Mouse (Mus musculus) forebrain, embryonic 16.5 days (tissue): Measurements from ENCODE around the gene Gpr137c. TPM values are rescaled to one million over a fixed set of nuclear protein-coding genes. Genes with fewer than 3 reads are reported as not detected.
A peak's percentile ranks its signal among the peaks of the same experiment; 100 is the strongest.

Source experiments
- ATAC-seq: fragments of 200-750 bp; cut with Nextera tagmentation; 2 replicates; pipeline ENCODE4 v1.8.0; 2017; ENCODE audit warnings: mild to moderate bottlenecking, moderate library complexity
- H3K27ac ChIP-seq: fragments of 300-500 bp; sonication (generic); 2 replicates; pipeline ENCODE4 v1.5.1; 2014; ENCODE audit warnings: low read length, control low read depth
- H3K27me3 ChIP-seq: fragments of 300-500 bp; sonication (generic); replicated peaks from 2 replicates; pipeline ENCODE4 v1.6.1; 2014; ENCODE audit warnings: low read length; ENCODE audit not compliant: control insufficient read depth, insufficient read depth
- H3K36me3 ChIP-seq: fragments of 300-500 bp; sonication (generic); 2 replicates; pipeline ENCODE4 v1.6.1; 2014; ENCODE audit not compliant: control insufficient read depth, insufficient read depth
- H3K4me1 ChIP-seq: fragments of 300-500 bp; sonication (generic); replicated peaks from 2 replicates; pipeline ENCODE4 v1.6.1; 2014; ENCODE audit warnings: low read length; ENCODE audit not compliant: control insufficient read depth, insufficient read depth
- H3K4me2 ChIP-seq: fragments of 300-500 bp; sonication (generic); 2 replicates; pipeline ENCODE4 v1.6.1; 2014; ENCODE audit warnings: mild to moderate bottlenecking, low read length, control low read depth
- H3K4me3 ChIP-seq: fragments of 300-500 bp; sonication (generic); replicated peaks from 2 replicates; pipeline ENCODE4 v1.5.1; 2014; ENCODE audit warnings: mild to moderate bottlenecking, low read length, control low read depth
- H3K9ac ChIP-seq: fragments of 300-500 bp; sonication (generic); replicated peaks from 2 replicates; pipeline ENCODE4 v1.6.1; 2014; ENCODE audit warnings: low read depth, low read length, control low read depth
- H3K9me3 ChIP-seq: fragments of 300-500 bp; sonication (generic); 2 replicates; pipeline ENCODE4 v1.6.1; 2016; ENCODE audit warnings: low read length; ENCODE audit not compliant: control insufficient read depth
- WGBS: fragments of 180-500 bp; shearing (Covaris S2); extraction: QIAGEN DNeasy Blood & Tissue Kit; methylation state at CpG from one replicate; pipeline ENCODE4 v1.1.7; 2014; 5-methylcytosine and 5-hydroxymethylcytosine counted together
- polyA plus RNA-seq: library from polyadenylated mRNA; unstranded; fragments of >200 nt; fragmentation: Nextera tagmentation; extraction: Ambion mirVana; gene quantifications from 2 replicates; pipeline ENCODE4 v1.2.1, GENCODE M21; 2015

Gene Gpr137c
- polyA plus RNA-seq, 1 experiment from 2014 or later: 15.1 TPM

DNA sequence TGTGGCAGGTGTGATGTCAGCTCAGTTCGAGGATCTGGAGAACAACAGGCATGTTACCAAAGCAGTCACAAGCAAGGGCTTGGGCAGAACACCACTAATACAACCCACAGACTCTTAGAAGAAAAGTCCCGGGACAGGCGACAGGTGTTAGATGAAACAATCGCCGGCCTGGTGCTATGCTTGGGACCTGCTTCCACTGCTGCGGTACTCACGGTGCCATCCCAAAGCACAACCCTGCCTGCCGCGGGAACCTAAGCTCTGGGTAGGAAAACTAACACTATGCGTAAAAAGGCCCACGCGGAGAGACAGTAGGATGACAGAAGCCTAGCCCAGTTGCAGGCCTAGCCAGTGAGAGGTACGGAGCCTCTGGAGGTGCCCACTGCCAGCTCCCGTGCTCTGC lies 90.6 kb downstream of the Gpr137c start:
- H3K4me2 ChIP-seq: no peak overlapping the region
- H3K9ac ChIP-seq: no peak overlapping the region
- H3K4me1 ChIP-seq: no peaks in the 10 kb centered on the region
- no peak for ATAC-seq
- no peaks in the 10 kb centered on the region for H3K9me3 ChIP-seq
- WGBS: 92% methylated on average over 14 of the region's 14 CpGs
- H3K27ac ChIP-seq: no peak overlapping the region
- H3K36me3 ChIP-seq: peaks cover 1% of the 10 kb centered on the region
- no peaks in the 10 kb centered on the region for H3K27me3 ChIP-seq
- no peak overlapping the region for H3K4me3 ChIP-seq

DNA sequence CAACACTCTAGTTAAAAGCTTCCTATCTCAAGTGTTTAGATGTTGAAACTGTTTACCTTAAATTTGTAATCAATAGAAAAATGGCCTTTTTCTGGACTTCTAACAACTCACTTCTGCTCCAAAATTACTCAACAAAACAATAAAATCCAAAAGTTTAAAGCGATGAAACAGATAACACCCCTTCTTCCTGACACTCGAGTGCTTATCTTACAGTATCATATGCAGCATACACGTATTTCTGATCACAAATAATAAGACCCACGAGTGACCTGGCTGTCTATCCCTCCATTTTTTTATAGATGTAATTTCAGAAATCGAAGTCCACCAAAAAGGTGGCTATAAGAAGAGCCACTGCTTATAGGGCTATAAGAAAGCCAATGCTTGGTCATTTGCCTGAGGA lies 97.4 kb downstream of the Gpr137c start:
- Histone ChIP-seq H3K4me2 (peak overlapping the region; percentile 77), H3K36me3 (no peaks in the 10 kb centered on the region), H3K27ac (no peak overlapping the region), H3K9me3 (no peaks in the 10 kb centered on the region), H3K4me3 (peak overlapping the region; percentile 96), H3K9ac (peak overlapping the region; percentile 93), H3K4me1 (peaks cover 22% of the 10 kb centered on the region), H3K27me3 (no peaks in the 10 kb centered on the region)
- WGBS: 80% methylated on average over 5 of the region's 5 CpGs
- ATAC-seq: no peak

DNA sequence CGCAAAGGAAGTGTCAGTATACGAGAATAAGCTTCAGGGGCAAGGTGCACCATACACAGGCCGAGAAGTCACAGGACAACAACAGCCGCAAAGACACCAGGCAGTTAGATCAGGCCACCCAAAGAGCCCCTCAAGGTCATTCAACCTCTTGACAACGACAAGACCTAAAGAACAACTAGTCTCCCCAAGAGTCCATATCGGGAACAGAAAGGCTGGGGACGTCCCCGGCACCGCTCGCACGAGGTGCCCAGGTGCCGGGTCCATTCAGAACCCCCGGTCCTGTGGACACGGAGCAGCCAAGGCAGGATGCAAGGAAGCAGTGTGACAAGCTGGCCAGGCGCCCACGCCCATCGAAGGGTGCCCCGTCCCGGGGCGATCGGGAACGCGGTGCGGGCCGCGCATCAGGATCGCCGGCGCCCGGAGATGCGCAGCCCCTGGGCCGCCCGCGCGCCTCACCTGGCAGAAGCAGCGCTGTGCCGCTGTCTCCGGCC lies 98.4 kb downstream of the Gpr137c start:
- Histone ChIP-seq H3K9ac (peak overlapping the region; percentile 93), H3K4me2 (peak overlapping the region; percentile 77), H3K27ac (peak overlapping the region; percentile 91), H3K9me3 (no peaks in the 10 kb centered on the region), H3K27me3 (no peaks in the 10 kb centered on the region), H3K36me3 (no peaks in the 10 kb centered on the region), H3K4me3 (peak overlapping the region; percentile 96), H3K4me1 (peaks cover 22% of the 10 kb centered on the region)
- no peak; the same call in none of the 2 replicates for ATAC-seq
- WGBS: under 1% methylated on average over 29 of the region's 38 CpGs

DNA sequence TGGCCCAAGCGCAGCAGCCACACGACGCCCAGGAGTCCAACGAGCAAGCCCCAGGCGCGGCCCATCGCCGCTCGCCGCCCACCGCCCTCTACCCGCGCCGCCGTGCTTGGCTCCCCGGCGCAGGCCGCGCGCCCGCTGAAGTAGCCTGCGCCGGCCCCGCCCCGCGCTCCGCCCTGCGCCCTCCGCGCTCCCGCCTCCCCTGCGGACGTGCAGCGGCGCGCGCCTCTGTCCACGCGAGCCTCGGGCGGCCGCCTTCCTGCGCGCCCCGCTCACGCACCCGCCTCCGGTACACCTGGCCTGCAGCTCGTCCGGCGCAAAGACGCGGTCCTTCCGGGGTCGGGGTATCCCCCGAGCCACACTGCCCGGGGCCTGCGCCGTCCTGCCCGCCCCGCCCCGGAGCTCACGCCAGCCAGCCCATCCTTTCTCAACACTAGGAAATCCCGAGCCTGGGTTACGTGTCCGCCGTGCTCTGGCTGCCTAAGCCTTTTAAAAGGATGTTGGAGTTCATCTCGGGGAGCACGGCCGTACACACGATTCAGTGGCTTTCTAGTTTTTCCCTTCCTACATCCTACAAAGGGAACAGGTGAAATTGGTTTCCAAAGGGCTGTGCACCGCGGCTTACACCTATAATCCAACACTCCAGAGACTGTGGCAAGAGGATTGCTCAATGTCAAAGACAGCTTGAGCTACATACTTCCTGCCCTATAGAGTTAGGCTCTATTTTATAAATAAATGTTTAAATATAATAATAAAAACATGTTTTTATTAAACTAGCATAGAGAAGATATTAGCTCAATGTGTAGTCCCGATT lies 99.1 kb downstream of the Gpr137c start, which contains the start of gene Ero1l:
TSS of gene Ero1l (minus strand) at position 346 of the 811 bp plus-strand sequence.
- WGBS: 2% methylated on average over 64 of the region's 74 CpGs
- ATAC-seq: peak; percentile 98
- Histone ChIP-seq H3K4me1 (peaks cover 22% of the 10 kb centered on the region), H3K4me2 (peak within 1 kb of the TSS; percentile 77), H3K27me3 (no peaks in the 10 kb centered on the region), H3K9ac (peak within 1 kb of the TSS; percentile 93), H3K4me3 (peak within 1 kb of the TSS; percentile 96), H3K9me3 (no peaks in the 10 kb centered on the region), H3K36me3 (no peaks in the 10 kb centered on the region), H3K27ac (peak within 1 kb of the TSS; percentile 91)

DNA sequence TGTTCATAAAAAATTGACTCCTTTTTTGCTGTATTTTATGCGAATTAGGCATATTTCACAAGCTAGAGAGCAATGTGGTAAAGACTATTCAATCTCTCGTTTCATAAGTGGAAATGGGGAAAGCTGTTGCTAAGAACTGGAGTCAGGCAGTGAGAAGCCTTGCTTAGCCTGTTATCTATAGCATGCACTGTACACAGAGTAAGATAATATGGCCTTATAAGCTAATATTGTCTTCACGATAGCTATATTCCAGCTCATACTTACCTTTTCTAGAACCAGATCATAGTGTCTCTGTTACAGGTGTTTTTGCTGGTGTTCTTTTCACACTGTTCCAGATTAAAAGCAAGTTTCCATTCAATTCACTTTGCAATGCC lies 99.7 kb downstream of the Gpr137c start:
- H3K9ac ChIP-seq: no peak overlapping the region
- no peak for ATAC-seq
- no peaks in the 10 kb centered on the region for H3K9me3 ChIP-seq
- H3K4me3 ChIP-seq: no peak overlapping the region
- 61% methylated on average over 3 of the region's 3 CpGs for WGBS
- H3K27me3 ChIP-seq: no peaks in the 10 kb centered on the region
- peaks cover 22% of the 10 kb centered on the region for H3K4me1 ChIP-seq
- no peaks in the 10 kb centered on the region for H3K36me3 ChIP-seq
- no peak overlapping the region; the same call in 1 of the 2 replicates for H3K4me2 ChIP-seq
- no peak overlapping the region for H3K27ac ChIP-seq

DNA sequence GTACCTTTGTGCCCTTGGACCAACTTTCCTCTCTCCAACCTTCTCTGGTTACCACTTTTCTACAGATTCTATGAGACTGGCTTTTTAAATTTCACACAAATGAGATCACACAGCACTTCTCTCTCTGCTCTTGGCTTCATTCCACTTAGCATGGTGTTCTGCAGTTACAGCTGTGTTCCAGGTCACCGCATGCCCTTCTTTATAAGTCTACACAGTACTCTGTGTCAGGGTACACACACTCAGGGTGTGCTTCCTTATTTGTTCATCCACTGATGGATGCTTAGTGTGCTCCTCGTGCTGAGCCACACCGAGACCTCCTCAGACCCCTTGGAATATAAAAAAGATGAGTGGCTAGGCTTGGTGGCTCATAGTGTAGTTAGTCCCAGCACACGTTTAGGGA lies 100.6 kb downstream of the Gpr137c start:
- H3K27ac ChIP-seq: no peak overlapping the region
- no peaks in the 10 kb centered on the region for H3K9me3 ChIP-seq
- H3K4me1 ChIP-seq: peaks cover 22% of the 10 kb centered on the region
- H3K27me3 ChIP-seq: no peaks in the 10 kb centered on the region
- no peak overlapping the region for H3K4me3 ChIP-seq
- H3K36me3 ChIP-seq: no peaks in the 10 kb centered on the region
- no peak overlapping the region for H3K4me2 ChIP-seq
- H3K9ac ChIP-seq: no peak overlapping the region
- no peak for ATAC-seq
- 79% methylated on average over 4 of the region's 4 CpGs for WGBS

DNA sequence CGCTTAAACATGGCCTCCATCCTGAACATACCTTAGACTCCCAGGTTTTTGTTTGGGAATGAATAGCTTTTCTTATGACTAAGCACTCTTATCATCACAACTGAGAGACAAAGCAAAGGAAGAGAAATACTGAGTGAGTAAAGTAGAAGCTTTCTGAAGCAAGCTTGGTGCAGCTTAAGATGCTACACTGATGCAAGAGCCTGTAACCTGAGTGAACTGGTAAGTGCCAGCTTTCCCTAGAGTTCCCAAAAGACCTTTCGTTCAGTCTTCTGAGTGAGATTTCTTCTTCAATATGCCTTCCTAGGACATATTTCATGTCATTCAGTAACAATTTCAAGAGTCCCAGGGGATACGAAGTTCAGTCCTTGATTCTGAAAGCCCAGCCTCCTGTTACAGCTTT lies 101.5 kb downstream of the Gpr137c start:
- no peak for ATAC-seq
- Histone ChIP-seq H3K36me3 (no peaks in the 10 kb centered on the region), H3K9me3 (no peaks in the 10 kb centered on the region), H3K27ac (no peak overlapping the region), H3K4me3 (no peak overlapping the region), H3K27me3 (no peaks in the 10 kb centered on the region), H3K4me1 (peaks cover 13% of the 10 kb centered on the region), H3K9ac (no peak overlapping the region), H3K4me2 (no peak overlapping the region)
- WGBS: 88% methylated on average over 3 of the region's 3 CpGs

DNA sequence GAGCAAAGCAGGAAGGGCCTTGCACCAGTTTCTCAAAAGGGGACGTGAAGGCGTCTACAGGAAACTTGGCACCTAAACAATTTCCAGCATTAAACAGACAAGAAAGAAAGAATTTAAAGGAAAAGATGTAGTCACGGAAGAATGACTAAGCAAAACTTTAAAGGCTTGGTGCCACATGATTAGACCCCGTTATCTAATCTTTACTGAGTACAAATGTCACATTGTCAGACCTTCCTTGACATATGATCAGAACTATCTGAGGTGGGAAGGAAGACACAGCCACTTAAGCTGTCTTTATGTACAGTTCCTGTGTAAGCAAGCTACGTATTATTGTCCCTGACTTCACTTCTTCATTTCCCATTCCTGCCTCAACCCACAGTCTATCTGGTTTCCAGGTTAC lies 102.1 kb downstream of the Gpr137c start:
- no peaks in the 10 kb centered on the region for H3K27me3 ChIP-seq
- H3K4me1 ChIP-seq: peaks cover 9% of the 10 kb centered on the region
- H3K9me3 ChIP-seq: no peaks in the 10 kb centered on the region
- WGBS: 73% methylated on average over 5 of the region's 5 CpGs
- H3K9ac ChIP-seq: no peak overlapping the region
- no peak for ATAC-seq
- no peak overlapping the region for H3K4me2 ChIP-seq
- no peak overlapping the region for H3K27ac ChIP-seq
- H3K4me3 ChIP-seq: no peak overlapping the region
- no peaks in the 10 kb centered on the region for H3K36me3 ChIP-seq

DNA sequence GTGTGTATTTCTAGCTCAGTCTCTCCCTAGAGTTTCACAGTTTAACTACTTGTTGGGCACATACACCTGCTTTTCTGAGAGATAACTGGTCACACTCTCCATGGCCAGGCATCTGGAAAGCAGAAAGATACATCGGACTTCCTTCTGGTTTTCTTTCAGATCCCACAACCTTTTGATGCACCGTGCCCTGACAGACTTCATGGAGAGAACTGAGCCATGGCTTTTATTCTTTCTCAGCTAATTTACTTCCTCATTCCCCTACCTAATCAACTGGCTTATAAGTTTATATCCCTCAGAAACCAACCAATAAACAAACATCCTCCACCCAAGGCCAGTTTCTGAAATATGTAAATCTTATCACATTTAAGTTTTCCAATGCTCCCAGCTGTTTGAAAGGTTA lies 102.9 kb downstream of the Gpr137c start:
- 80% methylated on average over 2 of the region's 2 CpGs for WGBS

More for the DNA sequence above, 102.9 kb downstream of the Gpr137c start:
- H3K9ac ChIP-seq: no peak overlapping the region
- H3K4me2 ChIP-seq: no peak overlapping the region
- H3K4me3 ChIP-seq: no peak overlapping the region
- ATAC-seq: no peak
- no peaks in the 10 kb centered on the region for H3K27me3 ChIP-seq
- H3K9me3 ChIP-seq: no peaks in the 10 kb centered on the region
- peaks cover 3% of the 10 kb centered on the region for H3K4me1 ChIP-seq
- H3K36me3 ChIP-seq: no peaks in the 10 kb centered on the region
- no peak overlapping the region for H3K27ac ChIP-seq
